Mouse (Mus musculus): Measurements from ENCODE around the gene Scaf8.

- TF ChIP-seq CTCF (IDR thresholded peaks at IDR 0.05; ENCODE audit: insufficient read depth, low read depth, low read length) (no peak), POLR2A (IDR thresholded peaks at IDR 0.05; ENCODE audit: insufficient read depth, low read depth, low read length) (no peak)
These were observed 10.4 kb upstream of the Scaf8 start for GRCm38 (mm10) chr17:3104154-3104931.

All from olfactory bulb, adult 2 months (tissue).